Mouse (Mus musculus) liver, embryonic 14.5 days (tissue): Measurements from ENCODE around the gene Psd.

Experiments used
- CTCF ChIP-seq: IDR thresholded peaks from 2 replicates; pipeline ENCODE4 v1.5.1; 2016; ENCODE audit warnings: antibody characterized with exemption, low read depth, control low read depth
- EP300 ChIP-seq: IDR thresholded peaks from 2 replicates; pipeline ENCODE4 v1.6.1; 2016; ENCODE audit warnings: antibody characterized with exemption, low read depth

GRCm38 (mm10) chr19:46264762-46265161 lies 62.2 kb downstream of the Psd start:
- TF ChIP-seq EP300 (no peak), CTCF (no peak)
